Mouse (Mus musculus) intestine, postnatal 0 days (tissue): Measurements from ENCODE around the gene Susd3. TPM values are rescaled to one million over a fixed set of nuclear protein-coding genes. Genes with fewer than 3 reads are reported as not detected.
A peak's percentile ranks its signal among the peaks of the same experiment; 100 is the strongest.

Source experiments
- ATAC-seq: fragments of 200-750 bp; cut with Nextera tagmentation; 2 replicates; pipeline ENCODE4 v1.8.0; 2017; ENCODE audit warnings: mild to moderate bottlenecking, moderate TSS enrichment, moderate library complexity
- H3K27ac ChIP-seq: fragments of 300-500 bp; sonication (generic); 2 replicates; pipeline ENCODE4 v1.5.1; 2014; ENCODE audit warnings: mild to moderate bottlenecking, low read depth, low read length, moderate library complexity
- H3K27me3 ChIP-seq: fragments of 300-500 bp; sonication (generic); replicated peaks from 2 replicates; pipeline ENCODE4 v1.6.1; 2014; ENCODE audit warnings: low read length, mixed read lengths; ENCODE audit not compliant: control insufficient read depth, insufficient read depth
- H3K36me3 ChIP-seq: fragments of 300-500 bp; sonication (generic); 2 replicates; pipeline ENCODE4 v1.6.1; 2014; ENCODE audit warnings: mild to moderate bottlenecking, moderate library complexity; ENCODE audit not compliant: control insufficient read depth, insufficient read depth
- H3K4me1 ChIP-seq: fragments of 300-500 bp; sonication (generic); replicated peaks from 2 replicates; pipeline ENCODE4 v1.6.1; 2014; ENCODE audit warnings: antibody characterized with exemption, low read length, mixed read lengths; ENCODE audit not compliant: control insufficient read depth, insufficient read depth
- H3K4me2 ChIP-seq: fragments of 300-500 bp; sonication (generic); replicated peaks from 2 replicates; pipeline ENCODE4 v1.6.1; 2014; ENCODE audit warnings: low read depth, mild to moderate bottlenecking, moderate library complexity
- H3K4me3 ChIP-seq: fragments of 300-500 bp; sonication (generic); 2 replicates; pipeline ENCODE4 v1.5.1; 2014; ENCODE audit warnings: low read depth, low read length
- H3K9ac ChIP-seq: fragments of 300-500 bp; sonication (generic); 2 replicates; pipeline ENCODE4 v1.6.1; 2014; ENCODE audit warnings: mild to moderate bottlenecking, low read depth, low read length
- H3K9me3 ChIP-seq: fragments of 300-500 bp; sonication (generic); 2 replicates; pipeline ENCODE4 v1.6.1; 2016; ENCODE audit warnings: mixed run types; ENCODE audit not compliant: control insufficient read depth
- CTCF ChIP-seq: sonication (generic); IDR thresholded peaks from 2 replicates; pipeline ENCODE4 v1.5.1; 2016; ENCODE audit warnings: low read depth, mild to moderate bottlenecking, control low read depth, antibody characterized with exemption, moderate library complexity
- WGBS: fragments of 180-500 bp; shearing (Covaris S2); extraction: QIAGEN DNeasy Blood & Tissue Kit; methylation state at CpG from one replicate; pipeline ENCODE4 v1.1.7; 2014; 5-methylcytosine and 5-hydroxymethylcytosine counted together
- polyA plus RNA-seq: library from polyadenylated mRNA; unstranded; fragments of >200 nt; fragmentation: Nextera tagmentation; extraction: Ambion mirVana; gene quantifications from 2 replicates; pipeline ENCODE4 v1.2.1, GENCODE M21; 2015

The Susd3 gene
- polyA plus RNA-seq, result 0.65 and 1.3 TPM in 2 replicates

DNA sequence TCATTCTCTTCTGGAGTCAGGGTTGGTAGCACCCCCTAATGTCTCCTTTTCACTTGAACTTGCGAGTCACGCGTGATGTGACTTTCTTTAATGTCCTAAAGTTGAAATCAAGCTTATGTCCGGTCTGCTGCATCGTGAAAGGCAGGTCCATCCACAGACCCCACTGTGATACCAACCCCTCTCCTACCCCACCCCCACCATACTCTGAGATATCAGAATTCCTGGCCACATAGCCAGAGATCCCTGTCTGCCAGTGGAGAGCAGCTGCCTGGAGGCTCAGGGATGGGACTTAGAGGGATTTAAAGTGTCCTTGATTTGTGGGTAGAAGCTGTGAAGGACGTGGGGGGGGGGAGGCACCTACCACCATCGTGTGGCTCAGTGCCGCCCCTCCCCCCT, at the start of gene Susd3:
Gene Susd3 (minus strand): TSS at position 240 of the 396 bp plus-strand sequence.
- no peak for TF ChIP-seq CTCF
- peak within 1 kb of the TSS; percentile 88 for H3K4me2 ChIP-seq
- H3K27me3 ChIP-seq, result peaks cover 14% of the 10 kb centered on the region; the same call in 1 of the 2 replicates
- H3K4me3 ChIP-seq, result peak within 1 kb of the TSS; percentile 45
- peak within 1 kb of the TSS; percentile 26; the same call in 1 of the 2 replicates for H3K9ac ChIP-seq
- 0 out of 2 replicates have a peak, but pooled peaks cover 7% of the 10 kb centered on the region for H3K4me1 ChIP-seq
- H3K36me3 ChIP-seq, result no peaks in the 10 kb centered on the region
- ATAC-seq, result no peak
- H3K27ac ChIP-seq, result no peak within 1 kb of the TSS
- no peaks in the 10 kb centered on the region for H3K9me3 ChIP-seq
- 19% methylated on average over 8 of the region's 8 CpGs for WGBS

DNA sequence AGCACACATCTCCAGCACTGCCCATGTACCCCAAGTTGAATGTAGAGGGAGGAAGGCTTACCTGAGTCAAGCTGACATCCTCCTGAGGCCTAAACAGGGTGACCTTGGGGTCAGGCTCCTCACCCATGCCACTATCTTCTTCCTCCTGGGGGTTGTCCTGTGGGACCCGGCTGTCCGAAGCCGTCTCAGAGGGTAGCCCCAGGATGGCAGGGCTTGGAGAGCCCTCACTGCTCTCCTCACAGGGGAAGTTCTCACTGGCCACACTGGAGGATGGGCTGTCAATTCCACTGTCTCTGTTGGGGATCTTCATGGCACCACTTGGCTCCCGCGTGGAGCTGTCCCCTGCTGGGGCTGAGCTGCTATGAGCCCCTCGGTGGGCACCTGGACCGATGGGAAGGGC, 47.8 kb upstream of the Susd3 start:
- TF ChIP-seq CTCF, result no peak
- H3K9me3 ChIP-seq, result no peaks in the 10 kb centered on the region
- H3K27me3 ChIP-seq, result no peaks in the 10 kb centered on the region
- H3K4me2 ChIP-seq, result no peak overlapping the region
- ATAC-seq, result no peak
- H3K27ac ChIP-seq, result no peak overlapping the region
- 0 out of 2 replicates have a peak, but pooled peaks cover 13% of the 10 kb centered on the region for H3K4me1 ChIP-seq
- H3K9ac ChIP-seq, result no peak overlapping the region
- H3K4me3 ChIP-seq, result no peak overlapping the region
- WGBS, result 82% methylated on average over 7 of the region's 7 CpGs
- no peaks in the 10 kb centered on the region for H3K36me3 ChIP-seq

GRCm38 (mm10) chr13:49294108-49294507, 45.6 kb upstream of the Susd3 start:
- Histone ChIP-seq H3K27me3 (no peaks in the 10 kb centered on the region), H3K9ac (no peak overlapping the region)

DNA sequence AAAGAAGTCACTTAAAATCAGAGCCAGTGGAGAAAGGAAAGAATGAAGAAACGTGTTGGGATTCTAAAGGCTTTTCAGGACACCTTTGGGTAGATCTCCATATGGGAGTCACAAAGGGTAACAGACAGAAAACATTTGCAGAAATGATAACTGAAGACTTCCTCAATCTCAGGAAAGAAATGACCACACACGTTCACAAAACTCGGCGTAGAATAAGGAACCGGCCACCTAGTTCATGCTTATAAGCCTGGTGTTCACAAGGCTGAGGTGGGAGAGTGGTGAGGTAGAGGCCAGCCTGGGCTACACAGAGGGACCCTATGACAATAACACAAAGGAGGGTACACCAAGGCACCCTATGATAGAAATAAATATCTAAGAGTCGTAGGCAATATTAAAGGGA, 43.4 kb upstream of the Susd3 start:
- no peak for TF ChIP-seq CTCF
- no peak overlapping the region for H3K9ac ChIP-seq
- no peaks in the 10 kb centered on the region for H3K27me3 ChIP-seq
- H3K4me3 ChIP-seq, result no peak overlapping the region
- no peak overlapping the region for H3K4me2 ChIP-seq
- H3K36me3 ChIP-seq, result no peaks in the 10 kb centered on the region
- H3K27ac ChIP-seq, result no peak overlapping the region
- 89% methylated on average over 6 of the region's 6 CpGs for WGBS
- peaks cover 3% of the 10 kb centered on the region; the same call in 1 of the 2 replicates for H3K4me1 ChIP-seq
- no peak for ATAC-seq
- no peaks in the 10 kb centered on the region for H3K9me3 ChIP-seq

More at GRCm38 (mm10) chr13:49294108-49294507, 45.6 kb upstream of the Susd3 start:
- no peak for ATAC-seq
- Histone ChIP-seq H3K4me2 (no peak overlapping the region), H3K4me1 (0 out of 2 replicates have a peak, but pooled peaks cover 8% of the 10 kb centered on the region), H3K4me3 (no peak overlapping the region), H3K36me3 (no peaks in the 10 kb centered on the region), H3K9me3 (no peaks in the 10 kb centered on the region), H3K27ac (no peak overlapping the region)
- no peak for TF ChIP-seq CTCF
- WGBS, result 58% methylated on average over 9 of the region's 9 CpGs

- WGBS, result 49% methylated on average over 1 of the region's 1 CpGs
- Histone ChIP-seq H3K9me3 (no peaks in the 10 kb centered on the region), H3K27ac (no peak overlapping the region), H3K4me1 (peaks cover 3% of the 10 kb centered on the region; the same call in 1 of the 2 replicates), H3K36me3 (no peaks in the 10 kb centered on the region), H3K27me3 (no peaks in the 10 kb centered on the region), H3K9ac (no peak overlapping the region), H3K4me2 (no peak overlapping the region), H3K4me3 (no peak overlapping the region)
- ATAC-seq, result no peak
- TF ChIP-seq CTCF, result peak; percentile 69
Observed at GRCm38 (mm10) chr13:49291398-49291797, 42.9 kb upstream of the Susd3 start.

- TF ChIP-seq CTCF, result no peak
- 68% methylated on average over 6 of the region's 6 CpGs for WGBS
- no peak overlapping the region for H3K9ac ChIP-seq
- ATAC-seq, result peak; percentile 35; the same call in 1 of the 2 replicates
- peak overlapping the region; percentile 30; the same call in 1 of the 2 replicates for H3K4me2 ChIP-seq
- H3K4me1 ChIP-seq, result peaks cover 5% of the 10 kb centered on the region; the same call in 1 of the 2 replicates
- H3K4me3 ChIP-seq, result no peak overlapping the region
- no peaks in the 10 kb centered on the region for H3K36me3 ChIP-seq
- no peak overlapping the region for H3K27ac ChIP-seq
- no peaks in the 10 kb centered on the region for H3K9me3 ChIP-seq
- no peaks in the 10 kb centered on the region for H3K27me3 ChIP-seq
Observed at GRCm38 (mm10) chr13:49287224-49287623, 38.7 kb upstream of the Susd3 start.

GRCm38 (mm10) chr13:49286750-49287149, 38.2 kb upstream of the Susd3 start:
- no peaks in the 10 kb centered on the region for H3K36me3 ChIP-seq
- ATAC-seq, result peak; percentile 98
- no peaks in the 10 kb centered on the region for H3K9me3 ChIP-seq
- peaks cover 5% of the 10 kb centered on the region; the same call in 1 of the 2 replicates for H3K4me1 ChIP-seq
- H3K27ac ChIP-seq, result no peak overlapping the region; the same call in 1 of the 2 replicates
- no peaks in the 10 kb centered on the region for H3K27me3 ChIP-seq
- TF ChIP-seq CTCF, result no peak
- peak overlapping the region; percentile 30; the same call in 1 of the 2 replicates for H3K4me2 ChIP-seq
- WGBS, result 34% methylated on average over 3 of the region's 3 CpGs
- no peak overlapping the region for H3K4me3 ChIP-seq
- no peak overlapping the region for H3K9ac ChIP-seq
